Mouse (Mus musculus) intestine, embryonic 14.5 days (tissue): ENCODE data around the gene Gm6169. TPM values are rescaled to one million over a fixed set of nuclear protein-coding genes. Genes with fewer than 3 reads are reported as not detected.
A peak's percentile ranks its signal among the peaks of the same experiment; 100 is the strongest.

Experiments used
- ATAC-seq: fragments of 200-750 bp; cut with Nextera tagmentation; replicated peaks from 2 replicates; pipeline ENCODE4 v1.8.0; 2017; ENCODE audit warnings: low read depth, moderate number of reproducible peaks, moderate TSS enrichment, moderate library complexity; ENCODE audit not compliant: low FRiP score, low TSS enrichment
- DNase-seq: peaks from one replicate; pipeline ENCODE4 v3.0.0-alpha.2; 2018; ENCODE audit warnings: low spot score
- H3K27ac ChIP-seq: fragments of 300-500 bp; sonication (generic); 2 replicates; pipeline ENCODE4 v1.5.1; 2014; ENCODE audit warnings: low read depth, mild to moderate bottlenecking, control low read depth
- H3K27me3 ChIP-seq: fragments of 300-500 bp; sonication (generic); replicated peaks from 2 replicates; pipeline ENCODE4 v1.6.1; 2014; ENCODE audit warnings: low read length, control low read depth; ENCODE audit not compliant: control insufficient read depth, insufficient read depth
- H3K36me3 ChIP-seq: fragments of 300-500 bp; sonication (generic); 2 replicates; pipeline ENCODE4 v1.6.1; 2014; ENCODE audit warnings: low read length, control low read depth; ENCODE audit not compliant: control insufficient read depth, insufficient read depth
- H3K4me1 ChIP-seq: fragments of 300-500 bp; sonication (generic); replicated peaks from 2 replicates; pipeline ENCODE4 v1.6.1; 2014; ENCODE audit warnings: low read length, control low read depth, mixed read lengths; ENCODE audit not compliant: control insufficient read depth, insufficient read depth
- H3K4me2 ChIP-seq: fragments of 300-500 bp; sonication (generic); 2 replicates; pipeline ENCODE4 v1.6.1; 2014; ENCODE audit warnings: low read length
- H3K4me3 ChIP-seq: fragments of 300-500 bp; sonication (generic); 2 replicates; pipeline ENCODE4 v1.5.1; 2014; ENCODE audit warnings: low read depth, low read length, control low read depth, mixed read lengths
- H3K9ac ChIP-seq: fragments of 300-500 bp; sonication (generic); 2 replicates; pipeline ENCODE4 v1.6.1; 2014; ENCODE audit warnings: mild to moderate bottlenecking, low read length
- H3K9me3 ChIP-seq: fragments of 300-500 bp; sonication (generic); 2 replicates; pipeline ENCODE4 v1.6.1; 2016; ENCODE audit warnings: low read length, control low read depth; ENCODE audit not compliant: control insufficient read depth
- WGBS: fragments of 180-500 bp; shearing (Covaris S2); extraction: QIAGEN DNeasy Blood & Tissue Kit; methylation state at CpG from one replicate; pipeline ENCODE4 v1.1.7; 2014; 5-methylcytosine and 5-hydroxymethylcytosine counted together
- polyA plus RNA-seq: library from polyadenylated mRNA; unstranded; fragments of >200 nt; fragmentation: Nextera tagmentation; extraction: Ambion mirVana; gene quantifications from 2 replicates; pipeline ENCODE4 v1.2.1, GENCODE M21; 2014

Gene Gm6169
- polyA plus RNA-seq, 1 experiment from 2014 or later: 3.7 TPM

GRCm38 (mm10) chr13:97080201-97080600, 18.8 kb downstream of the Gm6169 start:
- H3K9me3 ChIP-seq: no peaks in the 10 kb centered on the region
- H3K4me3 ChIP-seq: no peak overlapping the region
- ATAC-seq (no peak), DNase-seq (no peak)
- H3K4me1 ChIP-seq: no peaks in the 10 kb centered on the region
- no peaks in the 10 kb centered on the region for H3K27me3 ChIP-seq
- no peak overlapping the region for H3K27ac ChIP-seq
- no peak overlapping the region for H3K4me2 ChIP-seq
- WGBS: 76% methylated on average over 2 of the region's 2 CpGs
- no peaks in the 10 kb centered on the region for H3K36me3 ChIP-seq
- no peak overlapping the region for H3K9ac ChIP-seq

- Histone ChIP-seq H3K4me2 (no peak overlapping the region), H3K9me3 (no peaks in the 10 kb centered on the region), H3K27ac (no peak overlapping the region), H3K36me3 (no peaks in the 10 kb centered on the region), H3K9ac (no peak overlapping the region), H3K27me3 (0 out of 2 replicates have a peak, but pooled peaks cover 11% of the 10 kb centered on the region), H3K4me1 (no peaks in the 10 kb centered on the region), H3K4me3 (no peak overlapping the region)
- 89% methylated on average over 2 of the region's 2 CpGs for WGBS
- DNase-seq: no peak
- no peak for ATAC-seq
Measured at GRCm38 (mm10) chr13:97077556-97077955, 21.5 kb downstream of the Gm6169 start.

- ATAC-seq: no peak
Measured at GRCm38 (mm10) chr13:97073497-97073896, 25.5 kb downstream of the Gm6169 start.

GRCm38 (mm10) chr13:97071626-97072241, 27.3 kb downstream of the Gm6169 start:
- Histone ChIP-seq H3K27ac (no peak overlapping the region; the same call in none of the 2 replicates), H3K27me3 (peaks cover 16% of the 10 kb centered on the region; the same call in 1 of the 2 replicates), H3K9ac (peak overlapping the region; percentile 64), H3K4me1 (0 out of 2 replicates have a peak, but pooled peaks cover 4% of the 10 kb centered on the region), H3K36me3 (no peaks in the 10 kb centered on the region), H3K4me2 (peak overlapping the region; percentile 94), H3K4me3 (peak overlapping the region; percentile 76), H3K9me3 (no peaks in the 10 kb centered on the region)
- ATAC-seq: peak; percentile 67
- DNase-seq: peak; percentile 79
- WGBS: under 1% methylated on average over 39 of the region's 76 CpGs

More at GRCm38 (mm10) chr13:97073497-97073896, 25.5 kb downstream of the Gm6169 start:
- Histone ChIP-seq H3K9ac (no peak overlapping the region), H3K27me3 (peaks cover 16% of the 10 kb centered on the region; the same call in 1 of the 2 replicates), H3K4me2 (no peak overlapping the region), H3K36me3 (no peaks in the 10 kb centered on the region), H3K4me1 (0 out of 2 replicates have a peak, but pooled peaks cover 4% of the 10 kb centered on the region), H3K4me3 (no peak overlapping the region), H3K9me3 (no peaks in the 10 kb centered on the region), H3K27ac (no peak overlapping the region)
- WGBS: 71% methylated on average over 1 of the region's 1 CpGs
- no peak for DNase-seq

- Histone ChIP-seq H3K27me3 (peaks cover 16% of the 10 kb centered on the region; the same call in 1 of the 2 replicates), H3K9me3 (no peaks in the 10 kb centered on the region), H3K4me1 (0 out of 2 replicates have a peak, but pooled peaks cover 4% of the 10 kb centered on the region), H3K4me2 (peak overlapping the region; percentile 94), H3K36me3 (no peaks in the 10 kb centered on the region), H3K4me3 (peak overlapping the region; percentile 76), H3K9ac (peak overlapping the region; percentile 64), H3K27ac (no peak overlapping the region; the same call in 1 of the 2 replicates)
- ATAC-seq (peak; percentile 77), DNase-seq (peak; percentile 78)
- WGBS: under 1% methylated on average over 56 of the region's 85 CpGs
Measured at GRCm38 (mm10) chr13:97070931-97071625, 28.0 kb downstream of the Gm6169 start.

GRCm38 (mm10) chr13:97068151-97068550, 30.9 kb downstream of the Gm6169 start:
- H3K4me1 ChIP-seq: 0 out of 2 replicates have a peak, but pooled peaks cover 4% of the 10 kb centered on the region
- DNase-seq (no peak), ATAC-seq (no peak)
- no peaks in the 10 kb centered on the region for H3K36me3 ChIP-seq
- H3K9me3 ChIP-seq: no peaks in the 10 kb centered on the region
- H3K27ac ChIP-seq: no peak overlapping the region
- WGBS: 61% methylated on average over 8 of the region's 8 CpGs
- no peak overlapping the region for H3K4me3 ChIP-seq
- peaks cover 11% of the 10 kb centered on the region; the same call in 1 of the 2 replicates for H3K27me3 ChIP-seq
- no peak overlapping the region for H3K4me2 ChIP-seq
- no peak overlapping the region for H3K9ac ChIP-seq

GRCm38 (mm10) chr13:97067691-97068090, 31.3 kb downstream of the Gm6169 start:
- H3K36me3 ChIP-seq: no peaks in the 10 kb centered on the region
- no peak for ATAC-seq
- H3K4me1 ChIP-seq: 0 out of 2 replicates have a peak, but pooled peaks cover 4% of the 10 kb centered on the region
- WGBS: 19% methylated on average over 6 of the region's 6 CpGs
- H3K4me2 ChIP-seq: no peak overlapping the region
- no peak for DNase-seq
- H3K27me3 ChIP-seq: peaks cover 6% of the 10 kb centered on the region; the same call in 1 of the 2 replicates
- H3K4me3 ChIP-seq: no peak overlapping the region
- no peak overlapping the region for H3K27ac ChIP-seq
- no peaks in the 10 kb centered on the region for H3K9me3 ChIP-seq
- H3K9ac ChIP-seq: no peak overlapping the region

- H3K4me1 ChIP-seq: no peaks in the 10 kb centered on the region
- WGBS: 63% methylated on average over 15 of the region's 15 CpGs
- H3K27me3 ChIP-seq: peaks cover 3% of the 10 kb centered on the region; the same call in 1 of the 2 replicates
- H3K4me2 ChIP-seq: no peak within 1 kb of the TSS
- H3K4me3 ChIP-seq: no peak within 1 kb of the TSS
- H3K36me3 ChIP-seq: no peaks in the 10 kb centered on the region
- H3K9ac ChIP-seq: no peak within 1 kb of the TSS
- no peaks in the 10 kb centered on the region for H3K9me3 ChIP-seq
- no peak within 1 kb of the TSS for H3K27ac ChIP-seq
- DNase-seq: no peak
- no peak for ATAC-seq
Measured at GRCm38 (mm10) chr13:97066649-97067550, 32.1 kb downstream of the Gm6169 start, which contains the start of gene Fam169a. TSS of gene Fam169a (plus strand) at chr13:97067286.
